Mouse (Mus musculus): ENCODE results near the gene Hist1h3i. TPM values are rescaled to one million over a fixed set of nuclear protein-coding genes. Genes with fewer than 3 reads are reported as not detected.
A peak's percentile ranks its signal among the peaks of the same experiment; 100 is the strongest.
"Not testable (repeated sequence)": the region's sequence is repeated elsewhere in the genome, so short reads cannot be mapped to it uniquely, and the experiment has no call there.

Gene Hist1h3i
- polyA plus RNA-seq, 1 experiment from 2014 or later = 72.0 TPM

GRCm38 (mm10) chr13:21803058-21803457, 19.9 kb upstream of the Hist1h3i start:
- H3K27ac ChIP-seq; H3K4me1 ChIP-seq (replicated peaks; ENCODE audit: insufficient read depth, low read length); H3K9ac ChIP-seq (ENCODE audit: low read depth, low read length); H3K36me3 ChIP-seq (ENCODE audit: insufficient read depth, low read length); H3K9me3 ChIP-seq (replicated peaks; ENCODE audit: low read length); DNase-seq (ENCODE audit: low spot score); H3K4me3 ChIP-seq (replicated peaks; ENCODE audit: low read depth, low read length); H3K27me3 ChIP-seq (ENCODE audit: insufficient read depth, low read length); H3K4me2 ChIP-seq (ENCODE audit: low read length): not testable (repeated sequence)
- ATAC-seq (replicated peaks; ENCODE audit: low FRiP score, low read depth) = peak; percentile 60
- WGBS = no CpG with 5 or more reads among the region's 4 CpGs

GRCm38 (mm10) chr13:21797163-21797562, 14.0 kb upstream of the Hist1h3i start:
- not testable (repeated sequence) for H3K4me2 ChIP-seq (ENCODE audit: low read length); H3K9ac ChIP-seq (ENCODE audit: low read depth, low read length); DNase-seq (ENCODE audit: low spot score); H3K4me3 ChIP-seq (replicated peaks; ENCODE audit: low read depth, low read length); ATAC-seq (replicated peaks; ENCODE audit: low FRiP score, low read depth); H3K36me3 ChIP-seq (ENCODE audit: insufficient read depth, low read length); H3K9me3 ChIP-seq (replicated peaks; ENCODE audit: low read length); H3K27me3 ChIP-seq (ENCODE audit: insufficient read depth, low read length); H3K27ac ChIP-seq; H3K4me1 ChIP-seq (replicated peaks; ENCODE audit: insufficient read depth, low read length)

- TF ChIP-seq CTCF (IDR thresholded peaks at IDR 0.05; ENCODE audit: low read depth) = no peak
- ATAC-seq (replicated peaks; ENCODE audit: low FRiP score, low read depth) = no peak
- Histone ChIP-seq H3K9me3 (replicated peaks; ENCODE audit: low read length) (no peaks in the 10 kb centered on the region), H3K4me3 (replicated peaks; ENCODE audit: low read depth, low read length) (no peak overlapping the region), H3K4me1 (replicated peaks; ENCODE audit: insufficient read depth, low read length) (no peaks in the 10 kb centered on the region), H3K4me2 (ENCODE audit: low read length) (no peak overlapping the region), H3K27ac (no peak overlapping the region), H3K27me3 (ENCODE audit: insufficient read depth, low read length) (no peaks in the 10 kb centered on the region), H3K9ac (ENCODE audit: low read depth, low read length) (no peak overlapping the region), H3K36me3 (ENCODE audit: insufficient read depth, low read length) (no peaks in the 10 kb centered on the region)
- 93% methylated on average over 7 of the region's 7 CpGs for WGBS
- DNase-seq (ENCODE audit: low spot score) = no peak
These were observed 12.4 kb upstream of the Hist1h3i start for GRCm38 (mm10) chr13:21795584-21795983.

- Histone ChIP-seq H3K4me1 (replicated peaks; ENCODE audit: insufficient read depth, low read length) (no peaks in the 10 kb centered on the region), H3K4me3 (replicated peaks; ENCODE audit: low read depth, low read length) (0 out of 2 replicates have a peak overlapping the region, but pooled peaks have one; percentile 5), H3K36me3 (ENCODE audit: insufficient read depth, low read length) (no peaks in the 10 kb centered on the region), H3K27ac (no peak overlapping the region), H3K4me2 (ENCODE audit: low read length) (peak overlapping the region; percentile 41), H3K9ac (ENCODE audit: low read depth, low read length) (peak overlapping the region; percentile 6; the same call in 1 of the 2 replicates), H3K9me3 (replicated peaks; ENCODE audit: low read length) (no peaks in the 10 kb centered on the region), H3K27me3 (ENCODE audit: insufficient read depth, low read length) (no peaks in the 10 kb centered on the region)
- DNase-seq (ENCODE audit: low spot score) = peak; percentile 52
- 11% methylated on average over 18 of the region's 18 CpGs for WGBS
- no peak for TF ChIP-seq CTCF (IDR thresholded peaks at IDR 0.05; ENCODE audit: low read depth)
- ATAC-seq (replicated peaks; ENCODE audit: low FRiP score, low read depth) = no peak
These were observed 7.6 kb upstream of the Hist1h3i start for GRCm38 (mm10) chr13:21790601-21791283.

- TF ChIP-seq CTCF (IDR thresholded peaks at IDR 0.05; ENCODE audit: low read depth) = no peak
- no peaks in the 10 kb centered on the region for H3K27me3 ChIP-seq (ENCODE audit: insufficient read depth, low read length)
- H3K4me1 ChIP-seq (replicated peaks; ENCODE audit: insufficient read depth, low read length) = no peaks in the 10 kb centered on the region
- no peaks in the 10 kb centered on the region for H3K9me3 ChIP-seq (replicated peaks; ENCODE audit: low read length)
- no peak overlapping the region for H3K27ac ChIP-seq
- ATAC-seq (replicated peaks; ENCODE audit: low FRiP score, low read depth) (no peak), DNase-seq (ENCODE audit: low spot score) (no peak)
- no peak overlapping the region for H3K4me2 ChIP-seq (ENCODE audit: low read length)
- WGBS = 44% methylated on average over 6 of the region's 6 CpGs
- H3K4me3 ChIP-seq (replicated peaks; ENCODE audit: low read depth, low read length) = no peak overlapping the region
- H3K36me3 ChIP-seq (ENCODE audit: insufficient read depth, low read length) = no peaks in the 10 kb centered on the region
- H3K9ac ChIP-seq (ENCODE audit: low read depth, low read length) = no peak overlapping the region
These were observed 6.8 kb upstream of the Hist1h3i start for GRCm38 (mm10) chr13:21789925-21790324.

- no peaks in the 10 kb centered on the region for H3K27me3 ChIP-seq (ENCODE audit: insufficient read depth, low read length)
- H3K9ac ChIP-seq (ENCODE audit: low read depth, low read length) = 0 out of 2 replicates have a peak overlapping the region, but pooled peaks have one; percentile 23
- H3K4me2 ChIP-seq (ENCODE audit: low read length) = peak overlapping the region; percentile 49; the same call in 1 of the 2 replicates
- 27% methylated on average over 11 of the region's 21 CpGs for WGBS
- 0 out of 2 replicates have a peak overlapping the region, but pooled peaks have one; percentile 19 for H3K27ac ChIP-seq
- TF ChIP-seq CTCF (IDR thresholded peaks at IDR 0.05; ENCODE audit: low read depth) = no peak
- 0 out of 2 replicates have a peak overlapping the region, but pooled peaks have one; percentile 25 for H3K4me3 ChIP-seq (replicated peaks; ENCODE audit: low read depth, low read length)
- no peak for ATAC-seq (replicated peaks; ENCODE audit: low FRiP score, low read depth)
- H3K9me3 ChIP-seq (replicated peaks; ENCODE audit: low read length) = no peaks in the 10 kb centered on the region
- no peaks in the 10 kb centered on the region for H3K36me3 ChIP-seq (ENCODE audit: insufficient read depth, low read length)
- DNase-seq (ENCODE audit: low spot score) = no peak
- H3K4me1 ChIP-seq (replicated peaks; ENCODE audit: insufficient read depth, low read length) = no peaks in the 10 kb centered on the region
These were observed 4.8 kb upstream of the Hist1h3i start for GRCm38 (mm10) chr13:21787760-21788593.

- Histone ChIP-seq H3K4me3 (replicated peaks; ENCODE audit: low read depth, low read length) (peak within 1 kb of the TSS; percentile 25; the same call in 1 of the 2 replicates), H3K9ac (ENCODE audit: low read depth, low read length) (peak within 1 kb of the TSS; percentile 44; the same call in 1 of the 2 replicates), H3K27ac (peak within 1 kb of the TSS; percentile 80), H3K4me2 (ENCODE audit: low read length) (peak within 1 kb of the TSS; percentile 49)
- not testable (repeated sequence) for H3K4me1 ChIP-seq (replicated peaks; ENCODE audit: insufficient read depth, low read length); H3K9me3 ChIP-seq (replicated peaks; ENCODE audit: low read length); H3K27me3 ChIP-seq (ENCODE audit: insufficient read depth, low read length); H3K36me3 ChIP-seq (ENCODE audit: insufficient read depth, low read length)
- DNase-seq (ENCODE audit: low spot score) (peak; percentile 98), ATAC-seq (replicated peaks; ENCODE audit: low FRiP score, low read depth) (peak; percentile 92)
- under 1% methylated on average over 32 of the region's 63 CpGs for WGBS
These were observed 3.9 kb upstream of the Hist1h3i start, which contains the start of the genes Hist1h2an and Hist1h2bp for GRCm38 (mm10) chr13:21786899-21787629. Gene Hist1h2an (minus strand): TSS chr13:21787218. Gene Hist1h2bp (plus strand): TSS chr13:21787461.
